Mouse (Mus musculus) liver, embryonic 14.5 days (tissue): ENCODE measurements around the gene Gkap1. TPM values are rescaled to one million over a fixed set of nuclear protein-coding genes. Genes with fewer than 3 reads are reported as not detected.

Source experiments
- ATAC-seq: fragments of 200-750 bp; cut with Nextera tagmentation; 2 replicates; pipeline ENCODE4 v1.8.0; 2017; ENCODE audit warnings: moderate number of reproducible peaks, mild to moderate bottlenecking, moderate library complexity; ENCODE audit not compliant: insufficient read depth
- DNase-seq, 3 experiments: peaks; one replicate each; pipeline ENCODE4 v3.0.0-alpha.2; 2012 to 2013; ENCODE audit warnings: low read depth in 3 of 3, low spot score in 3 of 3
- H3K27ac ChIP-seq: fragments of 300-500 bp; sonication (generic); 2 replicates; pipeline ENCODE4 v1.5.1; 2014; ENCODE audit warnings: moderate library complexity, mild to moderate bottlenecking, control low read depth, inconsistent platforms
- H3K27me3 ChIP-seq: fragments of 300-500 bp; sonication (generic); 2 replicates; pipeline ENCODE4 v1.6.1; 2014; ENCODE audit warnings: mild to moderate bottlenecking, low read length, moderate library complexity; ENCODE audit not compliant: control insufficient read depth, insufficient read depth
- H3K36me3 ChIP-seq: fragments of 300-500 bp; sonication (generic); replicated peaks from 2 replicates; pipeline ENCODE4 v1.6.1; 2014; ENCODE audit warnings: low read depth; ENCODE audit not compliant: control insufficient read depth, insufficient read depth
- H3K4me1 ChIP-seq, 2 experiments: fragments of 200-500 bp in 1 of 2; fragments of 300-500 bp in 1 of 2; sonication (generic) in 1 of 2; replicated peaks; 2 replicates each; pipeline ENCODE4 v1.6.1; 2012 to 2014; ENCODE audit warnings: antibody characterized with exemption in 1 of 2, inconsistent platforms in 1 of 2, low read length in 1 of 2; ENCODE audit not compliant: control insufficient read depth in 2 of 2, insufficient read depth in 2 of 2
- H3K4me2 ChIP-seq: fragments of 300-500 bp; sonication (generic); 2 replicates; pipeline ENCODE4 v1.6.1; 2014; ENCODE audit warnings: low read depth, mild to moderate bottlenecking, control low read depth, moderate library complexity
- H3K4me3 ChIP-seq, 2 experiments: fragments of 200-500 bp in 1 of 2; fragments of 300-500 bp in 1 of 2; sonication (generic) in 1 of 2; 2 replicates each; pipeline ENCODE4 v1.5.1; 2012 to 2014; ENCODE audit warnings: low read depth in 2 of 2, low read length in 2 of 2, mild to moderate bottlenecking in 2 of 2, control low read depth in 1 of 2, inconsistent platforms in 1 of 2, moderate library complexity in 1 of 2; ENCODE audit not compliant: insufficient read depth in 1 of 2
- H3K9ac ChIP-seq: fragments of 300-500 bp; sonication (generic); replicated peaks from 2 replicates; pipeline ENCODE4 v1.6.1; 2014; ENCODE audit warnings: mild to moderate bottlenecking, control low read depth, moderate library complexity
- H3K9me3 ChIP-seq: fragments of 300-500 bp; sonication (generic); 2 replicates; pipeline ENCODE4 v1.6.1; 2016; ENCODE audit warnings: low read length, mixed read lengths; ENCODE audit not compliant: control insufficient read depth
- CTCF ChIP-seq: IDR thresholded peaks from 2 replicates; pipeline ENCODE4 v1.5.1; 2016; ENCODE audit warnings: antibody characterized with exemption, low read depth, control low read depth
- EP300 ChIP-seq: IDR thresholded peaks from 2 replicates; pipeline ENCODE4 v1.6.1; 2016; ENCODE audit warnings: antibody characterized with exemption, low read depth
- WGBS: fragments of 180-500 bp; shearing (Covaris S2); extraction: QIAGEN DNeasy Blood & Tissue Kit; methylation state at CpG from one replicate; pipeline ENCODE4 v1.1.7; 2014; ENCODE audit not compliant: insufficient replicate concordance; 5-methylcytosine and 5-hydroxymethylcytosine counted together
- polyA plus RNA-seq, 2 experiments: library from polyadenylated mRNA; depleted of rRNA in 1 of 2; stranded (reverse) in 1 of 2; unstranded in 1 of 2; fragments of >200 nt; fragmentation: Nextera tagmentation in 1 of 2; extraction: Ambion mirVana in 1 of 2; gene quantifications; 2 replicates each; pipeline versions ENCODE4 v1.2.1 to v1.2.3; 2012 to 2014

Gkap1 gene
- polyA plus RNA-seq, 2 experiments, result 2.9 to 4.8 TPM

GRCm38 (mm10) chr13:58307453-58307852, 32.0 kb upstream of the Gkap1 start:
- no peak for ATAC-seq
- no peak overlapping the region for H3K4me3 ChIP-seq
- TF ChIP-seq CTCF (no peak), EP300 (no peak)
- no peak overlapping the region for H3K27ac ChIP-seq
- H3K4me2 ChIP-seq, result no peak overlapping the region
- H3K9me3 ChIP-seq, result no peaks in the 10 kb centered on the region
- no peak overlapping the region for H3K9ac ChIP-seq
- WGBS, result 76% methylated on average over 5 of the region's 5 CpGs
- H3K36me3 ChIP-seq, result no peaks in the 10 kb centered on the region
- no peaks in the 10 kb centered on the region for H3K4me1 ChIP-seq
- H3K27me3 ChIP-seq, result no peaks in the 10 kb centered on the region
- no peak for DNase-seq

GRCm38 (mm10) chr13:58305230-58305629, 29.7 kb upstream of the Gkap1 start:
- no peak overlapping the region for H3K4me3 ChIP-seq
- WGBS, result 52% methylated on average over 2 of the region's 2 CpGs
- no peak overlapping the region for H3K27ac ChIP-seq
- ATAC-seq (no peak), DNase-seq (no peak)
- TF ChIP-seq EP300, result no peak
- TF ChIP-seq CTCF, result no peak
- no peaks in the 10 kb centered on the region for H3K36me3 ChIP-seq
- H3K4me2 ChIP-seq, result no peak overlapping the region
- no peaks in the 10 kb centered on the region for H3K4me1 ChIP-seq
- no peaks in the 10 kb centered on the region for H3K27me3 ChIP-seq
- no peaks in the 10 kb centered on the region for H3K9me3 ChIP-seq
- no peak overlapping the region for H3K9ac ChIP-seq

GRCm38 (mm10) chr13:58302421-58303145, 27.1 kb upstream of the Gkap1 start:
- no peak overlapping the region for H3K4me3 ChIP-seq
- ATAC-seq (no peak), DNase-seq (no peak)
- no peaks in the 10 kb centered on the region for H3K9me3 ChIP-seq
- no peaks in the 10 kb centered on the region for H3K4me1 ChIP-seq
- H3K27ac ChIP-seq, result no peak overlapping the region
- TF ChIP-seq EP300 (no peak), CTCF (no peak)
- 65% methylated on average over 9 of the region's 9 CpGs for WGBS
- H3K9ac ChIP-seq, result no peak overlapping the region
- H3K27me3 ChIP-seq, result no peaks in the 10 kb centered on the region
- no peak overlapping the region for H3K4me2 ChIP-seq
- H3K36me3 ChIP-seq, result no peaks in the 10 kb centered on the region

- Histone ChIP-seq H3K9ac (no peak overlapping the region), H3K27ac (no peak overlapping the region), H3K36me3 (no peaks in the 10 kb centered on the region), H3K9me3 (no peaks in the 10 kb centered on the region), H3K27me3 (no peaks in the 10 kb centered on the region), H3K4me3 (no peak overlapping the region), H3K4me2 (no peak overlapping the region), H3K4me1 (no peaks in the 10 kb centered on the region)
- WGBS, result 68% methylated on average over 6 of the region's 6 CpGs
- ATAC-seq, result no peak
- TF ChIP-seq EP300, result no peak
- no peak for TF ChIP-seq CTCF
- no peak for DNase-seq
Measured at GRCm38 (mm10) chr13:58301961-58302360, 26.5 kb upstream of the Gkap1 start.

GRCm38 (mm10) chr13:58298756-58299155, 23.3 kb upstream of the Gkap1 start:
- H3K4me2 ChIP-seq, result no peak overlapping the region
- no peaks in the 10 kb centered on the region for H3K36me3 ChIP-seq
- H3K27ac ChIP-seq, result no peak overlapping the region
- TF ChIP-seq CTCF (no peak), EP300 (no peak)
- H3K9ac ChIP-seq, result no peak overlapping the region
- no peaks in the 10 kb centered on the region for H3K27me3 ChIP-seq
- DNase-seq, result no peak
- H3K9me3 ChIP-seq, result no peaks in the 10 kb centered on the region
- no peak overlapping the region for H3K4me3 ChIP-seq
- H3K4me1 ChIP-seq, result no peaks in the 10 kb centered on the region
- no peak for ATAC-seq
- WGBS, result 60% methylated on average over 3 of the region's 3 CpGs
